Mouse (Mus musculus): ENCODE data around the gene Sgcg.

DNA sequence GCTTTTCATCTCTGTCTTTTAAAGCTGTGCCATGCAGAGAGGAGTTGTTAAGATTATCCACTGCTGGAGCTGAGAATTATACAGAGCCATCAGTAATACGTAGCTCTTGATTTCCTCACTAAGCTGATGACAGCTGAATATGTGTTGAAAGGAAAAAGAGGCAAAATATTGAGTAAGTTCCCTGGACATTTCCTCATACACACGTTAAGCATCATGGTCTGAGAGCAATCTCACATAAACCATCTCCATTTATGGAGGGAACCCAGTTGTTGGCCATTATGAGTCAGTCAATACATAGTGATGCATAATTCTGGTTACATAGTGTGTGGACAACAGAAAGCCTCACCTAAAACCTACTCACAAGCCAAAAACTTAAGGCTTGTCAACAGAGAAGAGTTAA is 44.1 kb upstream of the Sgcg start:
- TF ChIP-seq POLR2A (IDR thresholded peaks at IDR 0.05; ENCODE audit: insufficient read length, low read depth) (no peak), TCF3 (IDR thresholded peaks at IDR 0.05; ENCODE audit: insufficient read length, low read depth) (no peak), MAX (IDR thresholded peaks at IDR 0.05; ENCODE audit: low read depth) (no peak), MYOD1 (IDR thresholded peaks at IDR 0.05; ENCODE audit: control insufficient read depth in 1 of 3, insufficient read length in 2 of 3, low read depth in 2 of 3) (no peak), CEBPB (IDR thresholded peaks at IDR 0.05; ENCODE audit: insufficient read depth, poor library complexity, severe bottlenecking) (no peak), E2F4 (IDR thresholded peaks at IDR 0.05; ENCODE audit: insufficient read depth) (no peak), POLR2AphosphoS2 (IDR thresholded peaks at IDR 0.05; ENCODE audit: insufficient read length, low read depth) (no peak), USF1 (IDR thresholded peaks at IDR 0.05; ENCODE audit: low read depth) (no peak), SRF (IDR thresholded peaks at IDR 0.05; ENCODE audit: control insufficient read depth, insufficient read length, low read depth) (no peak), TCF12 (IDR thresholded peaks at IDR 0.05; ENCODE audit: insufficient read depth, poor library complexity, severe bottlenecking) (no peak), REST (IDR thresholded peaks at IDR 0.05; ENCODE audit: insufficient read depth, insufficient read length) (no peak)

All from myocyte (in vitro differentiated cells).